Mouse (Mus musculus): ENCODE measurements at regions not wholly inside any gene's neighbourhood (a gene's known extent, or its start where the extent isn't known, plus 50 kb on each side); places are given as distances from the start of the nearest gene placed in this dataset.

DNA sequence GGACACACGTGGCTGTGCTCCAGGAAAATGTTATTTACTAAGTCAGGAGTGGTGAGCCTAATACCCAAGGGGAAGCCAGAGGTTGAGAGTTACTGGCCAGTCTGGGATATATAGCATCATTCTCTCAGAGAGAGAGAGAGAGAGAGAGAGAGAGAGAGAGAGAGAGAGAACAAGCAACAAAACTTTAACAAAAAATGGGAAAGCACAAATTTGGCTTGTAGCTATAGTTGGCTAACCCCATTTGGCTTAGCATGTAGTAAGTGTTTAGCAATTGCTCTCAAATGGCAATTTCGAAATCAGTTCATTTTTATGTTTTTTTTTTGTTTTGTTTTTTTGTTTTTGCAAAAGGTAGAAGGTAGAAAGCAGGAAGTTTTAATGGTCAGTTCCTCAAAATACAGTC, 60.9 kb upstream of the Smg1 start:
- TF ChIP-seq POLR2A (IDR thresholded peaks at IDR 0.05; ENCODE audit: extremely low read depth, insufficient read depth, low read length) = no peak
- TF ChIP-seq CTCF (IDR thresholded peaks at IDR 0.05; ENCODE audit: extremely low read depth, insufficient read depth, low read length) = no peak

All from cortical plate, adult 2 months (tissue).